Mouse (Mus musculus) ES-E14 (cell line): ENCODE results near the gene Trmt44. TPM values are rescaled to one million over a fixed set of nuclear protein-coding genes. Genes with fewer than 3 reads are reported as not detected.

ENCODE experiments used
- DNase-seq: peaks from one replicate; pipeline ENCODE4 v3.0.0-alpha.2; 2013; ENCODE audit warnings: low read depth, low spot score
- H3K27ac ChIP-seq: 2 replicates; pipeline ENCODE4 v1.5.1; 2012; ENCODE audit warnings: low read depth, mild to moderate bottlenecking, low read length, moderate library complexity, mixed read lengths; ENCODE audit not compliant: poor library complexity, insufficient read depth, severe bottlenecking
- H3K36me3 ChIP-seq: 2 replicates; pipeline ENCODE4 v1.6.1; 2012; ENCODE audit warnings: mild to moderate bottlenecking, low read length, moderate library complexity, mixed read lengths; ENCODE audit not compliant: control insufficient read depth, poor library complexity, insufficient read depth, severe bottlenecking
- H3K4me1 ChIP-seq, 2 experiments: fragments of 150-350 bp in 1 of 2; sonication (generic) in 1 of 2; 2 replicates each; pipeline ENCODE4 v1.6.1; 2012; ENCODE audit warnings: low read length in 2 of 2, mild to moderate bottlenecking in 1 of 2, mixed read lengths in 1 of 2; ENCODE audit not compliant: control insufficient read depth in 2 of 2, insufficient read depth in 2 of 2, poor library complexity in 1 of 2
- H3K4me3 ChIP-seq, 2 experiments: fragments of 150-350 bp in 1 of 2; sonication (generic) in 1 of 2; 2 replicates each; pipeline ENCODE4 v1.5.1; 2012; ENCODE audit warnings: low read length in 2 of 2, low read depth in 1 of 2, mild to moderate bottlenecking in 1 of 2, mixed read lengths in 1 of 2; ENCODE audit not compliant: insufficient read depth in 1 of 2, poor library complexity in 1 of 2, severe bottlenecking in 1 of 2
- H3K9ac ChIP-seq: 2 replicates; pipeline ENCODE4 v1.6.1; 2012; ENCODE audit warnings: low read depth, mild to moderate bottlenecking, low read length, mixed read lengths; ENCODE audit not compliant: poor library complexity, insufficient read depth, severe bottlenecking
- H3K9me3 ChIP-seq: fragments of 150-350 bp; sonication (generic); 2 replicates; pipeline ENCODE4 v1.6.1; 2012; ENCODE audit warnings: low read depth, mild to moderate bottlenecking, low read length; ENCODE audit not compliant: control insufficient read depth, insufficient read depth
- CHD2 ChIP-seq: IDR thresholded peaks from 2 replicates; pipeline ENCODE4 v1.6.1; 2014; ENCODE audit warnings: mild to moderate bottlenecking, low read depth, low read length, inconsistent platforms
- HCFC1 ChIP-seq: IDR thresholded peaks from 2 replicates; pipeline ENCODE4 v1.6.1; 2012; ENCODE audit warnings: low read length, inconsistent platforms, borderline replicate concordance; ENCODE audit not compliant: insufficient read depth
- MAFK ChIP-seq: IDR thresholded peaks from 2 replicates; pipeline ENCODE4 v1.6.1; 2014; ENCODE audit warnings: mild to moderate bottlenecking, low read depth, low read length, inconsistent platforms; ENCODE audit not compliant: insufficient read depth
- ZC3H11A ChIP-seq: IDR thresholded peaks from 2 replicates; pipeline ENCODE4 v1.6.1; 2012; ENCODE audit warnings: low read depth, mild to moderate bottlenecking, inconsistent platforms, low read length, borderline replicate concordance
- ZNF384 ChIP-seq: IDR thresholded peaks from 2 replicates; pipeline ENCODE4 v1.6.1; 2012; ENCODE audit warnings: low read depth, low read length, inconsistent platforms
- in situ Hi-C, 2 experiments: fragments of 600-800 bp; cut with MboI; formaldehyde crosslinking; loops; one replicate each; pipeline ENCODE4 v1.15.1; 2025; ENCODE audit warnings: low sequenced_read_pairs in 2 of 2, inconsistent platforms in 1 of 2; ENCODE audit not compliant: unreplicated experiment in 2 of 2
- total RNA-seq: library from RNA; depleted of rRNA; stranded (reverse); fragments of 300-350 nt; gene quantifications from 2 replicates; pipeline ENCODE4 v1.2.3, GENCODE M21; 2012

Trmt44 gene
- total RNA-seq, 1 experiment, result 15.1 TPM

GRCm38 (mm10) chr5:35539576-35539975 is 35.3 kb downstream of the Trmt44 start:
- Histone ChIP-seq H3K36me3 (no peaks in the 10 kb centered on the region), H3K9me3 (no peaks in the 10 kb centered on the region), H3K9ac (no peak overlapping the region), H3K27ac (no peak overlapping the region), H3K4me3 (no peak overlapping the region), H3K4me1 (no peaks in the 10 kb centered on the region)
- DNase-seq, result no peak
- in situ Hi-C loops, result no loop called here
- TF ChIP-seq CHD2 (no peak), MAFK (no peak), ZC3H11A (no peak), HCFC1 (no peak), ZNF384 (no peak)

- in situ Hi-C loops, result no loop called here
- Histone ChIP-seq H3K4me3 (no peak overlapping the region), H3K9me3 (no peaks in the 10 kb centered on the region), H3K4me1 (no peaks in the 10 kb centered on the region), H3K27ac (no peak overlapping the region), H3K36me3 (no peaks in the 10 kb centered on the region), H3K9ac (no peak overlapping the region)
- TF ChIP-seq ZC3H11A (no peak), MAFK (no peak), CHD2 (no peak), ZNF384 (no peak), HCFC1 (no peak)
- no peak for DNase-seq
Observed at GRCm38 (mm10) chr5:35538022-35538421, 36.8 kb downstream of the Trmt44 start.

- Histone ChIP-seq H3K4me3 (no peak overlapping the region), H3K27ac (no peak overlapping the region), H3K36me3 (no peaks in the 10 kb centered on the region), H3K9me3 (no peaks in the 10 kb centered on the region), H3K9ac (no peak overlapping the region), H3K4me1 (no peaks in the 10 kb centered on the region)
- no peak for DNase-seq
- no peak for TF ChIP-seq HCFC1
- TF ChIP-seq ZC3H11A, result no peak
- no peak for TF ChIP-seq MAFK
- TF ChIP-seq ZNF384, result no peak
- TF ChIP-seq CHD2, result no peak
- in situ Hi-C loops, result no loop called here
Observed at GRCm38 (mm10) chr5:35537474-35537873, 37.4 kb downstream of the Trmt44 start.

- in situ Hi-C loops, result no loop called here
- H3K9ac ChIP-seq, result no peak overlapping the region
- no peak overlapping the region for H3K4me3 ChIP-seq
- H3K36me3 ChIP-seq, result no peaks in the 10 kb centered on the region
- H3K9me3 ChIP-seq, result no peaks in the 10 kb centered on the region
- TF ChIP-seq CHD2 (no peak), ZC3H11A (peak; percentile 14; the same call in 1 of the 2 replicates)
- no peaks in the 10 kb centered on the region for H3K4me1 ChIP-seq
- no peak for DNase-seq
- H3K27ac ChIP-seq, result no peak overlapping the region
Observed at GRCm38 (mm10) chr5:35536271-35536670, 38.6 kb downstream of the Trmt44 start.

- no peak for TF ChIP-seq ZNF384
- TF ChIP-seq MAFK, result no peak
- no peak for TF ChIP-seq CHD2
- TF ChIP-seq HCFC1, result no peak
- H3K36me3 ChIP-seq, result no peaks in the 10 kb centered on the region
- peaks cover 0 to 6% of the 10 kb centered on the region in 2 experiments; a peak in 1 of 4 replicates for H3K4me1 ChIP-seq
- H3K27ac ChIP-seq, result no peak overlapping the region
- H3K9ac ChIP-seq, result no peak overlapping the region
- H3K4me3 ChIP-seq, result no peak overlapping the region
- DNase-seq, result peak; percentile 54
- no peaks in the 10 kb centered on the region for H3K9me3 ChIP-seq
- in situ Hi-C loops, result no loop called here
Observed at GRCm38 (mm10) chr5:35531586-35531985, 43.3 kb downstream of the Trmt44 start.
